Mouse (Mus musculus): ENCODE measurements around the gene 4933428M09Rik. TPM values are rescaled to one million over a fixed set of nuclear protein-coding genes. Genes with fewer than 3 reads are reported as not detected.
A peak's percentile ranks its signal among the peaks of the same experiment; 100 is the strongest.

Gene 4933428M09Rik
- total RNA-seq, 1 experiment, result not detected

DNA sequence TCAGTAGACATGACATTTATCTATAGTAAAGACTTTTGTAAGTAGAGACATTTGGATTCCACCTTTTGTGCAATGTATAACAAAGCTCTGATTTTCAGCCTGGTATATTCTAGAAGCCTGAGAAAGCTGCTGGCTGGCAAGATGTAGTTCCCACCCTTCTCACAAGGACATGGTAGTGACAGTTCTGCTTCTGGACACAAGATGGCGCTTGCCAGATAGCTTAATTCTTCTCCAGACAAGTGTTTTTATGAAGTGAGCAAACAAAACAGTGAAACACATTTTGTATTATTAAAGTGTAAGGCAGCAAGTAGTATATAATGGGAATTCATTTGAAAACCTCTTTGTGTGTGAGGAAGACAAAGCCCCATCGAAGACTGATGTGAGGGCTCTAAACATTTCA, 40.0 kb downstream of the 4933428M09Rik start:
- H3K9me3 ChIP-seq (ENCODE audit: control insufficient read depth, insufficient read depth, low read depth, low read length), result no peaks in the 10 kb centered on the region
- no peaks in the 10 kb centered on the region for H3K4me1 ChIP-seq (ENCODE audit: control insufficient read depth in 2 of 2, insufficient read depth in 2 of 2, low read length in 2 of 2, poor library complexity in 1 of 2)
- H3K36me3 ChIP-seq (ENCODE audit: control insufficient read depth, insufficient read depth, low read length, poor library complexity, severe bottlenecking), result no peaks in the 10 kb centered on the region
- no peak overlapping the region for H3K4me3 ChIP-seq (ENCODE audit: insufficient read depth in 1 of 2, low read depth in 1 of 2, low read length in 2 of 2, poor library complexity in 1 of 2, severe bottlenecking in 1 of 2)
- peak; percentile 26 for DNase-seq (ENCODE audit: low read depth, low spot score)
- H3K27ac ChIP-seq (ENCODE audit: insufficient read depth, low read depth, low read length, poor library complexity, severe bottlenecking), result no peak overlapping the region
- H3K9ac ChIP-seq (ENCODE audit: insufficient read depth, low read depth, low read length, poor library complexity, severe bottlenecking), result no peak overlapping the region
- TF ChIP-seq ZNF384 (IDR thresholded peaks at IDR 0.05; ENCODE audit: low read depth, low read length), result no peak
- TF ChIP-seq ZC3H11A (IDR thresholded peaks at IDR 0.05; ENCODE audit: borderline replicate concordance, low read depth, low read length), result no peak
- no peak for TF ChIP-seq MAFK (IDR thresholded peaks at IDR 0.05; ENCODE audit: insufficient read depth, low read depth, low read length)
- TF ChIP-seq CHD2 (IDR thresholded peaks at IDR 0.05; ENCODE audit: low read depth, low read length), result no peak
- no peak for TF ChIP-seq HCFC1 (IDR thresholded peaks at IDR 0.05; ENCODE audit: borderline replicate concordance, insufficient read depth, low read length)
- in situ Hi-C loops (cut with MboI; ENCODE audit: low sequenced_read_pairs in 2 of 2, unreplicated experiment in 2 of 2), result no loop called here

DNA sequence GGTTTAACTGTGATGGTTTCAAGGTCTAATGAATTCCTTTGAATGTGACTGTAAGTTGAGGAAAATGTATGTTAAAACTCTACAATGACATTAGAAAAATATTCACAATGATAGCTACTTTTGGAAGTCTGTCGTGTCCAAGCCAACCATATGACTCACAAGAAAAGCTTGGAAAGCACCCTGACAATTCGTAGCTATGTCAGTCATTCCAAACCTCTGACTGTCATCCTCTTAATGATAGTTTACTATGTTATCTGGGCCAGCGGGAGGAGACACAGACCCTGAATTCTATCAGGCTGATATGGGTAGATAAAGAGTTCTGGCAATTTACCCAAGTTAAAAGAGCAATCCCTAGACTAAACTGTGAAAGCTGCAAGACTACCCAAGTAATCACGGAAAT, 41.8 kb downstream of the 4933428M09Rik start:
- in situ Hi-C loops (cut with MboI; ENCODE audit: low sequenced_read_pairs in 2 of 2, unreplicated experiment in 2 of 2), result no loop called here
- H3K9ac ChIP-seq (ENCODE audit: insufficient read depth, low read depth, low read length, poor library complexity, severe bottlenecking), result no peak overlapping the region
- H3K36me3 ChIP-seq (ENCODE audit: control insufficient read depth, insufficient read depth, low read length, poor library complexity, severe bottlenecking), result no peaks in the 10 kb centered on the region
- H3K4me3 ChIP-seq (ENCODE audit: insufficient read depth in 1 of 2, low read depth in 1 of 2, low read length in 2 of 2, poor library complexity in 1 of 2, severe bottlenecking in 1 of 2), result no peak overlapping the region
- no peak overlapping the region for H3K27ac ChIP-seq (ENCODE audit: insufficient read depth, low read depth, low read length, poor library complexity, severe bottlenecking)
- H3K4me1 ChIP-seq (ENCODE audit: control insufficient read depth in 2 of 2, insufficient read depth in 2 of 2, low read length in 2 of 2, poor library complexity in 1 of 2), result no peaks in the 10 kb centered on the region
- DNase-seq (ENCODE audit: low read depth, low spot score), result no peak
- no peak for TF ChIP-seq MAFK (IDR thresholded peaks at IDR 0.05; ENCODE audit: insufficient read depth, low read depth, low read length)
- no peak for TF ChIP-seq HCFC1 (IDR thresholded peaks at IDR 0.05; ENCODE audit: borderline replicate concordance, insufficient read depth, low read length)
- no peak for TF ChIP-seq ZC3H11A (IDR thresholded peaks at IDR 0.05; ENCODE audit: borderline replicate concordance, low read depth, low read length)
- TF ChIP-seq CHD2 (IDR thresholded peaks at IDR 0.05; ENCODE audit: low read depth, low read length), result no peak
- no peak for TF ChIP-seq ZNF384 (IDR thresholded peaks at IDR 0.05; ENCODE audit: low read depth, low read length)
- no peaks in the 10 kb centered on the region for H3K9me3 ChIP-seq (ENCODE audit: control insufficient read depth, insufficient read depth, low read depth, low read length)

DNA sequence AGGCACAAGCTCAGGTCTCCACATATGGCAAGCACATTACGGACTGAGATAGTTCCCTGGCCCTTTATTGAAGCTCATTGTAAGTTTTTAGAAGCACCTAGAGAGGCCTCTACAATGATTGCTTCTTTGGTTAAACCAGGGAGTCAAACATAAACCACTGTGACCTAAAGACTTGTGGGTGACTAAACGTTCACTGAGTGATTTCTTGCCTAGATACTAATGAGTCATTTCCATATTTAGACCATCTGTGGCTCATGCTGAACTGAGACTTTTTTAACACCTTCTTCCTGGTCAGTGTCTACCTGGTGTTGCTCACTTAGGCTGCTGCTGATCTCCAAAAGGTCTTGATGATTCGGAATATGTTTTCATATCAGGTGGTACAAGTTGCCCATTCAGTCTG, 42.9 kb downstream of the 4933428M09Rik start:
- no peak for TF ChIP-seq CHD2 (IDR thresholded peaks at IDR 0.05; ENCODE audit: low read depth, low read length)
- H3K9ac ChIP-seq (ENCODE audit: insufficient read depth, low read depth, low read length, poor library complexity, severe bottlenecking), result no peak overlapping the region
- no peak for DNase-seq (ENCODE audit: low read depth, low spot score)

More for the DNA sequence above, 42.9 kb downstream of the 4933428M09Rik start:
- no peaks in the 10 kb centered on the region for H3K36me3 ChIP-seq (ENCODE audit: control insufficient read depth, insufficient read depth, low read length, poor library complexity, severe bottlenecking)
- in situ Hi-C loops (cut with MboI; ENCODE audit: low sequenced_read_pairs in 2 of 2, unreplicated experiment in 2 of 2), result no loop called here
- no peak overlapping the region for H3K4me3 ChIP-seq (ENCODE audit: insufficient read depth in 1 of 2, low read depth in 1 of 2, low read length in 2 of 2, poor library complexity in 1 of 2, severe bottlenecking in 1 of 2)
- no peaks in the 10 kb centered on the region for H3K4me1 ChIP-seq (ENCODE audit: control insufficient read depth in 2 of 2, insufficient read depth in 2 of 2, low read length in 2 of 2, poor library complexity in 1 of 2)
- no peak overlapping the region for H3K27ac ChIP-seq (ENCODE audit: insufficient read depth, low read depth, low read length, poor library complexity, severe bottlenecking)
- no peaks in the 10 kb centered on the region for H3K9me3 ChIP-seq (ENCODE audit: control insufficient read depth, insufficient read depth, low read depth, low read length)

Other genes starting within 250 kb of the 4933428M09Rik start
- gene Serpina7, start 94.0 kb upstream of the 4933428M09Rik start, total RNA-seq (2012; rRNA removed), result 0.09 and 0.11 TPM in 2 replicates
- gene 4930513O06Rik, start 93.0 kb upstream of the 4933428M09Rik start, total RNA-seq (2012; rRNA removed), result not detected in 2 replicates
- 4.1 and 7.7 TPM in 2 replicates for gene Mum1l1, start 30.8 kb downstream of the 4933428M09Rik start, total RNA-seq (2012; rRNA removed)
- 256 and 378 TPM in 2 replicates for gene Trap1a, start 154.5 kb downstream of the 4933428M09Rik start, total RNA-seq (2012; rRNA removed)

Measured in ES-E14 (cell line).